Mouse (Mus musculus) neural tube, embryonic 15.5 days (tissue): ENCODE results near the gene Flrt3. TPM values are rescaled to one million over a fixed set of nuclear protein-coding genes. Genes with fewer than 3 reads are reported as not detected.

Source experiments
- ATAC-seq: fragments of 200-750 bp; cut with Nextera tagmentation; 2 replicates; pipeline ENCODE4 v1.8.0; 2017; ENCODE audit warnings: mild to moderate bottlenecking, moderate TSS enrichment, moderate library complexity; ENCODE audit not compliant: low FRiP score
- H3K27ac ChIP-seq: fragments of 300-500 bp; sonication (generic); replicated peaks from 2 replicates; pipeline ENCODE4 v1.5.1; 2015; ENCODE audit warnings: mild to moderate bottlenecking, inconsistent platforms
- H3K27me3 ChIP-seq: fragments of 300-500 bp; sonication (generic); replicated peaks from 2 replicates; pipeline ENCODE4 v1.6.1; 2015; ENCODE audit warnings: inconsistent platforms
- H3K36me3 ChIP-seq: fragments of 300-500 bp; sonication (generic); 2 replicates; pipeline ENCODE4 v1.6.1; 2015; ENCODE audit warnings: inconsistent platforms
- H3K4me1 ChIP-seq: fragments of 300-500 bp; sonication (generic); 2 replicates; pipeline ENCODE4 v1.6.1; 2015; ENCODE audit warnings: inconsistent platforms
- H3K4me2 ChIP-seq: fragments of 300-500 bp; sonication (generic); 2 replicates; pipeline ENCODE4 v1.6.1; 2015; ENCODE audit warnings: inconsistent platforms, mild to moderate bottlenecking, moderate library complexity
- H3K4me3 ChIP-seq: fragments of 300-500 bp; sonication (generic); replicated peaks from 2 replicates; pipeline ENCODE4 v1.5.1; 2015; ENCODE audit warnings: mild to moderate bottlenecking, inconsistent platforms
- H3K9ac ChIP-seq: fragments of 300-500 bp; sonication (generic); replicated peaks from 2 replicates; pipeline ENCODE4 v1.6.1; 2015; ENCODE audit warnings: mild to moderate bottlenecking, inconsistent platforms
- H3K9me3 ChIP-seq: fragments of 300-500 bp; sonication (generic); replicated peaks from 2 replicates; pipeline ENCODE4 v1.6.1; 2016; ENCODE audit warnings: inconsistent platforms
- WGBS: fragments of 180-500 bp; shearing (Covaris S2); methylation state at CpG from one replicate; pipeline ENCODE4 v1.1.7; 2015; ENCODE audit warnings: mixed read lengths; 5-methylcytosine and 5-hydroxymethylcytosine counted together
- polyA plus RNA-seq: library from polyadenylated mRNA; unstranded; fragments of >200 nt; fragmentation: Nextera tagmentation; extraction: Ambion mirVana; gene quantifications from 2 replicates; pipeline ENCODE4 v1.2.1, GENCODE M21; 2015

The Flrt3 gene
- polyA plus RNA-seq, 1 experiment from 2014 or later, result 38.4 TPM

DNA sequence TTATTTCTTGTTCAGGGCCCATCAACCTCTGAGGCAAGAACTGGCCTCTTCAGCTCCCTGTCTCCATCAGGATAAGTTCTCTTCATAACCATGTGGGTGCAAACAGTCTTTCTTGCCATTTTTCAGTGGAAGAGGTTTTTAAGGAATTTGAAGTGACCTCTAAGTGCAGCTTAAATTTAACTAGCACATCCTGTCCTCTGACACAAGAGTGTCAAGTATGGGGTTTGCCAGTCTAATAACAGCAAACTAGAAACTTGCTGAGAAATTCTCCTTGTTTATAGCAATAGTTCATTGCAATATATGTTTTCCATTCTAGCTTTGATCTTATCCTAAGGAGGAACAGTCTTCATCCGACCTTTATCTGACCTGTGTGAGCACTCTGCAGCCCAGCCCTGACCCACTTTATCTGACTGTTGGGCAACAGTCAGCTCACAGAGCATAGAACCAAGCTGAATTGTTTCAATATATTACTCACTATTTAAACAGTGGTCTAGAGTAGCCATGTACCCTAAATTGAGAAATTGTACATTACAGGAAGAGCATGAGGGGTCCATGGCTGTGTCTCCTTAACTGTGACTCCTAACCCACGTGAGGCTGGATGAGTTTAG, 49.4 kb downstream of the Flrt3 start:
- Histone ChIP-seq H3K9me3 (no peaks in the 10 kb centered on the region), H3K4me2 (no peak overlapping the region), H3K27ac (no peak overlapping the region), H3K27me3 (no peaks in the 10 kb centered on the region), H3K36me3 (no peaks in the 10 kb centered on the region), H3K4me1 (no peaks in the 10 kb centered on the region), H3K9ac (no peak overlapping the region), H3K4me3 (no peak overlapping the region)
- 89% methylated on average over 2 of the region's 2 CpGs for WGBS
- ATAC-seq, result no peak

DNA sequence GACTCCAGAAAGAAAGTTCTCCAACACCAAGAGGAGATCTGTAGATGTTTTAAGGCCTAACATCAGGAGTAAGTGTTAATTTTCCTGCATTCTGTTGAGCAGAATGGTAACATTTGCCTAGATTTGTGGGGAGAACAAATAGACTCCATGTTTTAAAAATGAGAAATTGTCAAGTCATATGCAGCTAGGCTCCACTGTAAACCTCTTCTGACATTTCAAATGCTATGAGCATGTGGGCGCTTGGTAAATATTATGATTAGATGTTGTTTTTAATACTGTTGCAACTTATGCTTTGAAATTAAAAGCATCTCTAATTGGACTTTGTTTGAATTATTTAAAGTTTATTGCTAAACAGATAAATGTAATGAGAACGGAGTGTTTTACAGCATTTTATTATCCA, 55.8 kb downstream of the Flrt3 start:
- Histone ChIP-seq H3K9me3 (no peaks in the 10 kb centered on the region), H3K4me3 (no peak overlapping the region), H3K27me3 (no peaks in the 10 kb centered on the region), H3K27ac (no peak overlapping the region), H3K4me1 (no peaks in the 10 kb centered on the region), H3K9ac (no peak overlapping the region), H3K4me2 (no peak overlapping the region), H3K36me3 (no peaks in the 10 kb centered on the region)
- WGBS, result 67% methylated on average over 2 of the region's 2 CpGs
- ATAC-seq, result no peak
